Mouse (Mus musculus) stomach, embryonic 15.5 days (tissue): Measurements from ENCODE around the gene Tmem170. TPM values are rescaled to one million over a fixed set of nuclear protein-coding genes. Genes with fewer than 3 reads are reported as not detected.

ENCODE experiments used
- ATAC-seq: fragments of 200-750 bp; cut with Nextera tagmentation; 2 replicates; pipeline ENCODE4 v1.8.0; 2017; ENCODE audit warnings: low read depth, moderate number of reproducible peaks, moderate TSS enrichment; ENCODE audit not compliant: insufficient read depth, low FRiP score
- H3K27ac ChIP-seq: fragments of 300-500 bp; sonication (generic); 2 replicates; pipeline ENCODE4 v1.5.1; 2015; ENCODE audit warnings: mild to moderate bottlenecking, inconsistent platforms
- H3K27me3 ChIP-seq: fragments of 300-500 bp; sonication (generic); replicated peaks from 2 replicates; pipeline ENCODE4 v1.6.1; 2015; ENCODE audit warnings: inconsistent platforms
- H3K36me3 ChIP-seq: fragments of 300-500 bp; sonication (generic); 2 replicates; pipeline ENCODE4 v1.6.1; 2015; ENCODE audit warnings: inconsistent platforms
- H3K4me1 ChIP-seq: fragments of 300-500 bp; sonication (generic); 2 replicates; pipeline ENCODE4 v1.6.1; 2015; ENCODE audit warnings: inconsistent platforms
- H3K4me2 ChIP-seq: fragments of 300-500 bp; sonication (generic); 2 replicates; pipeline ENCODE4 v1.6.1; 2015; ENCODE audit warnings: mild to moderate bottlenecking, inconsistent platforms
- H3K4me3 ChIP-seq: fragments of 300-500 bp; sonication (generic); replicated peaks from 2 replicates; pipeline ENCODE4 v1.5.1; 2015; ENCODE audit warnings: inconsistent platforms
- H3K9ac ChIP-seq: fragments of 300-500 bp; sonication (generic); 2 replicates; pipeline ENCODE4 v1.6.1; 2015; ENCODE audit warnings: inconsistent platforms
- H3K9me3 ChIP-seq: fragments of 300-500 bp; sonication (generic); 2 replicates; pipeline ENCODE4 v1.6.1; 2016; ENCODE audit warnings: inconsistent platforms
- WGBS: fragments of 180-500 bp; shearing (Covaris S2); methylation state at CpG from one replicate; pipeline ENCODE4 v1.1.7; 2015; 5-methylcytosine and 5-hydroxymethylcytosine counted together
- polyA plus RNA-seq: library from polyadenylated mRNA; unstranded; fragments of >200 nt; fragmentation: Nextera tagmentation; extraction: Ambion mirVana; gene quantifications from 2 replicates; pipeline ENCODE4 v1.2.1, GENCODE M21; 2015

Gene Tmem170
- polyA plus RNA-seq, result 12.8 and 13.3 TPM in 2 replicates

DNA sequence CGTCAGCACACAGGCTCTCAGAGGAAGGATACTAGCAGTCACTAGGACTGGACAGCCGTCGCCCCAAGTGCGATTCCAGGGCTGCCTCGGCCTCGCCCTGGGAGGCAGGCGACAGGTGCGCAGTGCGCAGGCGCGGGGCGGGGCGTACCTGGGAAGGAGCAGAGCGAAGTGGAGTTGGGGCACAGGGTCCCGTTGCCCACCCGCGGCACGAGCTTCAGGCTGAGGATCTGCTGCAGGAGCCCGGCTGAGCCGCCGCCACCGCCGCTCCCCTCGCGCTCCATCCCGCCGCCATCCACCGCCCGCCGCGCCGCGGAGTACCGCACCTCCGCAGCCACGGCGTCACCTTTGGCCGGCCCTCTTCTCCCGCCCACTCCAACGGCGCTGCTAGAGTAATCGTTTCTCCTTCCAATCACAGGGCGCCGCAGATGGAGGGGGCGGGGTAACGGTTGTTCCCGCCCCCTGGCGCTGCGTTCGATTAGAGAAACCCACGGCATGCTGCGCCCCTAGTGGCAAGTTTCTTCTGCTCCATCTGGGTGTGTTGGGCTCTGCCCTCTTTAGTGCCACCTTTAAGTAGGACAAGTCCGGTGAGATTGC is at the start of gene Tmem170:
Gene Tmem170 (minus strand): TSS at position 396 of the 594 bp plus-strand sequence.
- Histone ChIP-seq H3K27ac (peak within 1 kb of the TSS; percentile 86), H3K4me1 (peaks cover 5% of the 10 kb centered on the region; the same call in 1 of the 2 replicates), H3K4me3 (peak within 1 kb of the TSS; percentile 98), H3K36me3 (no peaks in the 10 kb centered on the region), H3K4me2 (peak within 1 kb of the TSS; percentile 69), H3K27me3 (no peaks in the 10 kb centered on the region), H3K9ac (peak within 1 kb of the TSS; percentile 68), H3K9me3 (no peaks in the 10 kb centered on the region)
- WGBS, result 0% methylated on average over 48 of the region's 53 CpGs
- ATAC-seq, result peak; percentile 99

DNA sequence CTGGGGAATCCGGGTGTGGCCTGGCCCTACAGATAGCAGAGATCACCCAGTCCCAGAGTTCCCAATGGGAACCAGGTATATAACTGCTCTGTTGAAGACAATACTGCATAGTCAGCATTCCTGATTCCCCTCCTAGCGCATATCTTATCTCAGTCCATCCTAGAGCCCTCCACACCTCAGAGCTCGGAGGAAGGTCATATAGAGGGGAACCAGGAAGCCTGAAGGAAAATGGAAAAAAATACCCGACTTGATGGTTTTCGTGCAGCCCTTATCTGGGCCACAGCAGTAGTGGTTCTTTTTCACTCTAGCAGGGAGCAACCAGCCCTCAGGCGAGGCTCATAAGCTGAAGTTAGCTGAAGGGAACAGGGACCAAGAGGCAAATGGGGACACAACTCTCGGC is 48.4 kb upstream of the Tmem170 start:
- Histone ChIP-seq H3K4me1 (0 out of 2 replicates have a peak, but pooled peaks cover 2% of the 10 kb centered on the region), H3K9me3 (no peaks in the 10 kb centered on the region), H3K27ac (no peak overlapping the region), H3K4me3 (no peak overlapping the region), H3K9ac (no peak overlapping the region), H3K4me2 (no peak overlapping the region), H3K27me3 (no peaks in the 10 kb centered on the region), H3K36me3 (no peaks in the 10 kb centered on the region)
- ATAC-seq, result no peak
- WGBS, result 73% methylated on average over 7 of the region's 7 CpGs

DNA sequence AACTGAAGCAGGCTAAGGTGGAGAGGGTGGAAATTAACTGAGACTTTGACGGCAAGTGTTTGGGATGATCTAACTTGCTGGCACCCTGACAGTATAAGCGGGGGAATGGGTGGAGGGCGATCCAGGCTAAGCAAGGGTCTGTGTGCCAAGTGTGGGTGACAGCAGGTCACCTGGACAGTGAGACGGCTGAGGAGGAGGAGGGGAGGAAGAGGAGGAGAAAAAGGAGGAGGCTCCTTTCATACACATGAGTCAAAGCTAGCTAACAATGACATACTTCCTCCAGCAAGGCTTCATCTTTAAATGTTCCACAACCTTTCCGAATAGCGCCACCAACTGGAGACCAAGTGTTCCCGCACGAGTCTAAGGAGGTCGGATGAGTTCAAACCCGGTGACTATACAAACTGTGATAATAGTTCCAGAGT is 46.8 kb upstream of the Tmem170 start:
- no peaks in the 10 kb centered on the region for H3K27me3 ChIP-seq
- no peaks in the 10 kb centered on the region for H3K9me3 ChIP-seq
- 0 out of 2 replicates have a peak overlapping the region, but pooled peaks have one; percentile 9 for H3K4me3 ChIP-seq
- H3K4me2 ChIP-seq, result peak overlapping the region; percentile 27; the same call in 1 of the 2 replicates
- no peak overlapping the region for H3K27ac ChIP-seq
- WGBS, result 20% methylated on average over 10 of the region's 10 CpGs
- H3K36me3 ChIP-seq, result no peaks in the 10 kb centered on the region
- no peak overlapping the region for H3K9ac ChIP-seq
- 0 out of 2 replicates have a peak, but pooled peaks cover 2% of the 10 kb centered on the region for H3K4me1 ChIP-seq
- ATAC-seq, result no peak

DNA sequence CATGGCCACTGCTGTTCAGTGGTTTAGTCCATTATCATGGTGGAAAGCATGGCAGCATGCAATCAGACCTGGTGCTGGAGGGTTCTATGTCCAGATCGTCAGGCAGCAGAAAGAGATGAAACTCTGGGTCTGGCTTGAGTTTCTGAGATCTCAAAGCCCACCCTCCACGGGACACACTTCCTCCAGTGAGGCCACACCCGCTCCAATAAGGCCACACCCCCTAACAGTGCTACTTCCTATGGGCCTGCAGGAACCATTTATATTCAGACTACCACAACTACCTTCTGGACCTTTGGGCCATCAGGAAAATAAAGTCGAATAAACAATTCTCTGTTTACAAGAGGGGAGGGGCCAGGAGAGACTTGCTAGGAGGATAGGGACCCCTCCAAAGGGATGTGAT is 44.4 kb upstream of the Tmem170 start:
- H3K9ac ChIP-seq, result no peak overlapping the region
- no peaks in the 10 kb centered on the region for H3K27me3 ChIP-seq
- no peaks in the 10 kb centered on the region for H3K9me3 ChIP-seq
- H3K36me3 ChIP-seq, result no peaks in the 10 kb centered on the region
- H3K4me2 ChIP-seq, result no peak overlapping the region
- no peak for ATAC-seq
- 0 out of 2 replicates have a peak, but pooled peaks cover 2% of the 10 kb centered on the region for H3K4me1 ChIP-seq
- H3K27ac ChIP-seq, result no peak overlapping the region
- no peak overlapping the region for H3K4me3 ChIP-seq
- 72% methylated on average over 4 of the region's 4 CpGs for WGBS

DNA sequence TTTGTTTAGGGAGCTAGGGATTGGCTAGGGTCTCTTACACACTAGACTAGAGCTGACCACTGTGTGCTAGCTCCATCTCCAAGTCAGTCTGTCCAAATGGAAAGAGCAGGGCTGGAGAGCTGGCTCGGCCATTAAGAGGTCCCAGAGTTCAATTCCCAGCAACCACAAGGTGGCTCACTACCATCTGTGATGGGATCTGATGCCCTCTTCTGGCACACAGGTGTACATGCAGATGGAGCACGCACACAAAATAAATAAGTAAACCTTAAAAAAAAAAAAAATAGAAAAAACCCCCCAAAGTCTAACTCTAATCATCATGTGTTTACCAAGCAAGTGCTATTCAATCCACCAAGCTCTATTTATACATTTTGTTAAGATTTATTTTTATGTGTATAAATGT is 43.1 kb upstream of the Tmem170 start:
- no peak overlapping the region for H3K9ac ChIP-seq
- no peaks in the 10 kb centered on the region for H3K27me3 ChIP-seq
- 79% methylated on average over 2 of the region's 2 CpGs for WGBS
- no peaks in the 10 kb centered on the region for H3K9me3 ChIP-seq
- H3K4me1 ChIP-seq, result 0 out of 2 replicates have a peak, but pooled peaks cover 2% of the 10 kb centered on the region
- no peak overlapping the region for H3K27ac ChIP-seq
- ATAC-seq, result no peak
- no peak overlapping the region for H3K4me3 ChIP-seq
- no peaks in the 10 kb centered on the region for H3K36me3 ChIP-seq
- H3K4me2 ChIP-seq, result no peak overlapping the region

DNA sequence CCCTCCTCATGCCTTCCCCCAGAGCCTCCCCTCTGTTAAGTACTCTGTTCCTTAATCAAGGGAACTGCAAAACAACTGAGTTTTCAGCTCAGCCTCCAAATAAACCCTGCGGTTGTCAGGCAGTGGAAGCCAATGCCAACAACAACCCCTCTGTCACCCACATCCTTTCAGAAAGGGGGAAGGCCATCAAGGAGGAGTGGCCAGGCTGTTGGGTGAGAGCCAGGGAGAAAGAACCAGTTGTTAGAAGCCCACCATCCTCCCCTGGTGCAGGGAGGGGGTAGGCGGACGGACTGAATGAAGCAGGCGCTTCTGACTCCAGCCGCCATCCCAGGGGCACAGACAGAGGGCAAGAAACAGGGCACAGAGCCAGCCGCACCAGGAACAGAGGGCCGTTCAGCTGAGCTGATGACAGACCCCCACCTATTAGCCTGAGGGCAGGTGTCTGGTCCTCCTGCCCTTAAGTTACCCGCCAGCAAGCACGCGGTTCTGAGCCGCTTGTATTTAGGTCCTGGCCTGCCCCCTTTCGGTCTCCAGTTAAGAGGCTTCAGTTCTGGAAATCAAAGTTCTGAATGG is 36.4 kb upstream of the Tmem170 start:
- Histone ChIP-seq H3K9ac (no peak overlapping the region), H3K4me1 (peaks cover 9% of the 10 kb centered on the region), H3K4me3 (no peak overlapping the region), H3K36me3 (no peaks in the 10 kb centered on the region), H3K27ac (no peak overlapping the region; the same call in 1 of the 2 replicates), H3K4me2 (no peak overlapping the region), H3K27me3 (peaks cover 8% of the 10 kb centered on the region; the same call in 1 of the 2 replicates), H3K9me3 (no peaks in the 10 kb centered on the region)
- WGBS, result 55% methylated on average over 12 of the region's 12 CpGs
- 0 out of 2 replicates have a peak, but pooled peaks have one; percentile 41 for ATAC-seq

DNA sequence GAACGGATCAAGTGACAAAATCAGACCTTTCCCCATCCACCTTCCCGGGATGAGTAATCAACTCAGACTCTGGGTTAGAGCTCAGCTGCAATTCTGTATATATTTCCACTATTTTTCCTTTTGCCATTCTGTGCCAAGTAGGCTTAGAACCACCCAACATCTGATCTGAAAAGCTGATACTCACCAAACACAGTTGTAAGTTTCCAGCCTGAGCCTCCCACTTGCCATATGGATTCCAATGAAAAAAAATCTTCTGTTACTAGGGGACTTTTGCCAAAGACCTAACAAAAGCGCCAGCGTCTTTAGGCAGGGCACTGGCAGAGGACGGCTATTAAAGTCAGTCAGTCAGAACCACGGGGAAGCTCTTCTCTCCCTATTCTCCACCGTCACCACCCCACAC is 35.0 kb upstream of the Tmem170 start:
- Histone ChIP-seq H3K36me3 (no peaks in the 10 kb centered on the region), H3K4me1 (peaks cover 9% of the 10 kb centered on the region), H3K9ac (no peak overlapping the region), H3K4me3 (no peak overlapping the region), H3K27ac (no peak overlapping the region), H3K27me3 (peaks cover 8% of the 10 kb centered on the region; the same call in 1 of the 2 replicates), H3K4me2 (no peak overlapping the region), H3K9me3 (no peaks in the 10 kb centered on the region)
- WGBS, result 53% methylated on average over 7 of the region's 7 CpGs
- ATAC-seq, result no peak

DNA sequence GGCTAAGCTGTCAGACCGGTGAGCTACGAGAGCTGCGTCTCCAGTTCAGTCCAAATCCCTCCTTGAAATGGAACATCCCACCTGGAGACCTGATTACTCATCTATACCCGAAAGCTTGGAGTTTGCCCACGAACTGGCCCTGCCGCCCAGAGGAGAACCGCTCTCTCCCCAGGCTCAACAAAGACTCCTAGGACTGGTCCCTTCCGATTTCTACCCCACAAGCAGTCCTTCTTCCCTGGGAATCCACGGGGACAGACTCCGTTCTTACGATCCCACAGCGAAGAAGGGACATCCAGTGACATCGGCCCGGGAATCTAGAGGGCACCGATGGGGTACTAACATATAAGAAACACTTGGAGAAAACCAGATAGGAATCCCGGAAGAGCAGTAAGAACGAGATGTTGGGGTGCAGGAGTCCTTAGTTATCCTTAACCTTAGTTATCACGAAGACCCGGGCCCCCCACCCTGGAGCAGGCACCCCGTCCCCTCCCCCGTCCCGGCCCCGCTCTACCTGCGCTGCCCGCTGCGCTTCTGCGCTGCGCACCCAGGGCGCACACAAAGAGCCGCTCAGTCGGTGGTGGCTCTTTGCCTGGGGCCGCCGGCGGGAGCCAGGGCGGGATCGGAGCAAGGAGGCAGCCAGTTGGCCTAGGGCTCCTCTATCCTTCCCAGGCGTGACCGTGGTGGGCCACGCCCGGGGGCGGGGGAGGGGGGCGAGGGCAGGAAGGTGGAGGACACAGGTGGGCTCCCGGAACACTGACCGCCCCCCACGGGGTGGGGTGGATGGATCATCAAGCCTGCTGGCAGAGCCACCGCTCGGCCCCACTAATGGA is 33.3 kb upstream of the Tmem170 start, which contains the start of gene Chst5:
Gene Chst5 (minus strand): TSS at position 827 of the 830 bp plus-strand sequence.
- H3K9ac ChIP-seq, result peak within 1 kb of the TSS; percentile 16; the same call in 1 of the 2 replicates
- 5% methylated on average over 44 of the region's 47 CpGs for WGBS
- no peak; the same call in 1 of the 2 replicates for ATAC-seq
- peaks cover 9% of the 10 kb centered on the region for H3K4me1 ChIP-seq
- peaks cover 8% of the 10 kb centered on the region; the same call in 1 of the 2 replicates for H3K27me3 ChIP-seq
- H3K4me2 ChIP-seq, result peak within 1 kb of the TSS; percentile 79
- peak within 1 kb of the TSS; percentile 39 for H3K4me3 ChIP-seq
- H3K36me3 ChIP-seq, result no peaks in the 10 kb centered on the region
- H3K9me3 ChIP-seq, result no peaks in the 10 kb centered on the region
- no peak within 1 kb of the TSS for H3K27ac ChIP-seq

DNA sequence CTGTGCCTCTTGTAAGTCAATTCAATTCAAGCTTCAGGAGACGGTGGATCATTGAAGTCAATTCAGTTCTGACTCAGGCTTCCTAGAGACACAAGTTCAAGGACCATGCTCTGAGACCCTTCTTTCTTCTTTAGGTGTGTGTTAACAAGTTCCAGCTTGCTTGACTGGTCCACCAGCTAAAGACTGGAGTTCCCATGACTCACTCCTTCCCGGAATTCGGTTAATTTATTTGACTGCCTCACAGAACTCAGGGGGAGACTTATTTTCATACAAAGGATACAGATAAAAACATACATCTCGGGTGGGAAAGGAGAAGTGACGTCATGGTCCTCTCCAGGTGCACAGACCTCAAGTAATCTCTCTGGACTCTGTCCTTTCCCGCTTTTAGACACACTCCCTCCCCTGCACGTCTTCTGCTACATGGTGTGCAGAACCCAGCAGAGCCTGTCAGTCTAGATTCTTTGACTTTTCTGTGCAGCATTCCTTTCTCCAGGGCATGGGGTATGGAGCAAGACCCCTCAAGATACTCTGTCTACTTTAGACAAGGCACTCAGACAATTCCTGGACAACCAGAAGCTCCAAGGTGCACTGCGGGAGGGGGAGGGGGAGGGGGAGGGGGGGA is 29.1 kb upstream of the Tmem170 start:
- Histone ChIP-seq H3K27me3 (peaks cover 8% of the 10 kb centered on the region; the same call in 1 of the 2 replicates), H3K27ac (peak overlapping the region; percentile 26; the same call in 1 of the 2 replicates), H3K4me3 (no peak overlapping the region), H3K4me1 (peaks cover 9% of the 10 kb centered on the region), H3K9ac (no peak overlapping the region), H3K4me2 (no peak overlapping the region), H3K9me3 (no peaks in the 10 kb centered on the region), H3K36me3 (no peaks in the 10 kb centered on the region)
- peak; percentile 81 for ATAC-seq
- WGBS, result 36% methylated on average over 7 of the region's 8 CpGs

DNA sequence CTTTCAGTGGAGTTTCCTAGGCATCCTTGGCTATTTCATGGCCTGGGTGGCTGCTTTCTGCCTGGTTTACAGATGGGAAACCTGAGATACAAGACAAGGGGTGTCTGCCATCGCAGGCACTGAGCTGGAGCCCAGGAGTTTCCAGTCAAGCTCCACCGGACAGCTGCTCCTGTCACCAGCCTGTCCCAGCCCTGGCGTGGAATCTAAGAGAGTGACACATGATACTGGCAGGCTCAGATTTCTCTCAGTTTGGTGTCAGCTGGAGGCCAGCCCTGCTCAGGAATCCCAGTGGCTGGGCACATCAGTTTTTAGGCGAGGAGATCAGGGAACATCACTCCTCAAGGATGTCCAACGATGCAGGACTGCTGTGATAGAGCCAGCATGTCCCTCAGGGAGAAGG is 25.5 kb upstream of the Tmem170 start:
- WGBS, result 28% methylated on average over 5 of the region's 5 CpGs
- no peaks in the 10 kb centered on the region for H3K9me3 ChIP-seq
- no peak for ATAC-seq
- H3K4me2 ChIP-seq, result no peak overlapping the region
- no peaks in the 10 kb centered on the region for H3K4me1 ChIP-seq
- H3K4me3 ChIP-seq, result no peak overlapping the region
- no peaks in the 10 kb centered on the region for H3K36me3 ChIP-seq
- no peak overlapping the region for H3K27ac ChIP-seq
- H3K9ac ChIP-seq, result no peak overlapping the region
- no peaks in the 10 kb centered on the region for H3K27me3 ChIP-seq

DNA sequence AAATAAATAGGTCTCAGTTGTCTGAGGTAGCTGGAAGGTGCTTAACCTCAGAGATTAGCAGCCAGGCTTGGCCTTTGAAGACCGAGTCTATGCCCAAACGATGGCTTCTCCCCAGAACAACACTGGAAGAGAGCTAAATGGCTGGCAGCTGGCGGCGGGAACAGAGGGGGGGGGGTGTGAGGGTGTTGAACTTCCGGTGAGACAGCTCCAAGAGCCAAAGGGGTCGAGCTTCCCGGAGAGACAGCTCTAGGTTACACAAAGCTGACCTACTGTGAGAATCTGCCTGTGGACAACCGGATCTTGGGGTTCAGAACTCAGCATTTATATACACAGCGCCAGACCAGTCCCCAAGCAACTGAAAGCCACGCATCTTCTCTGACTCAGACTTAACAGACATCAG is 22.0 kb upstream of the Tmem170 start:
- no peaks in the 10 kb centered on the region for H3K9me3 ChIP-seq
- H3K4me1 ChIP-seq, result no peaks in the 10 kb centered on the region
- no peaks in the 10 kb centered on the region for H3K27me3 ChIP-seq
- H3K27ac ChIP-seq, result no peak overlapping the region
- 43% methylated on average over 10 of the region's 10 CpGs for WGBS
- H3K4me2 ChIP-seq, result no peak overlapping the region
- no peaks in the 10 kb centered on the region for H3K36me3 ChIP-seq
- no peak overlapping the region for H3K4me3 ChIP-seq
- H3K9ac ChIP-seq, result no peak overlapping the region
- ATAC-seq, result no peak
